Mouse (Mus musculus) kidney, postnatal 0 days (tissue): ENCODE data around the gene Wwp2. TPM values are rescaled to one million over a fixed set of nuclear protein-coding genes. Genes with fewer than 3 reads are reported as not detected.
A peak's percentile ranks its signal among the peaks of the same experiment; 100 is the strongest.

ENCODE experiments used
- ATAC-seq: fragments of 200-750 bp; cut with Nextera tagmentation; replicated peaks from 2 replicates; pipeline ENCODE4 v1.8.0; 2017; ENCODE audit warnings: low read depth, moderate number of reproducible peaks, moderate TSS enrichment, moderate library complexity; ENCODE audit not compliant: low FRiP score
- DNase-seq: peaks from one replicate; pipeline ENCODE4 v3.0.0-alpha.2; 2016; ENCODE audit warnings: low spot score
- H3K27ac ChIP-seq: fragments of 300-500 bp; sonication (generic); 2 replicates; pipeline ENCODE4 v1.5.1; 2014; ENCODE audit warnings: mild to moderate bottlenecking
- H3K27me3 ChIP-seq: fragments of 300-500 bp; sonication (generic); 2 replicates; pipeline ENCODE4 v1.6.1; 2014; ENCODE audit warnings: low read length, mixed read lengths; ENCODE audit not compliant: insufficient read depth
- H3K36me3 ChIP-seq: fragments of 300-500 bp; sonication (generic); 2 replicates; pipeline ENCODE4 v1.6.1; 2014; ENCODE audit warnings: low read length, mixed read lengths; ENCODE audit not compliant: insufficient read depth
- H3K4me1 ChIP-seq: fragments of 300-500 bp; sonication (generic); replicated peaks from 2 replicates; pipeline ENCODE4 v1.6.1; 2014; ENCODE audit warnings: antibody characterized with exemption, low read length, mixed read lengths; ENCODE audit not compliant: insufficient read depth
- H3K4me2 ChIP-seq: fragments of 300-500 bp; sonication (generic); 2 replicates; pipeline ENCODE4 v1.6.1; 2014; ENCODE audit warnings: mild to moderate bottlenecking, low read length, moderate library complexity, mixed read lengths
- H3K4me3 ChIP-seq: fragments of 300-500 bp; sonication (generic); replicated peaks from 2 replicates; pipeline ENCODE4 v1.5.1; 2014; ENCODE audit warnings: low read depth, low read length
- H3K9ac ChIP-seq: fragments of 300-500 bp; sonication (generic); 2 replicates; pipeline ENCODE4 v1.6.1; 2014; ENCODE audit warnings: low read depth, low read length
- H3K9me3 ChIP-seq: fragments of 300-500 bp; sonication (generic); replicated peaks from 2 replicates; pipeline ENCODE4 v1.6.1; 2016; ENCODE audit warnings: low read length, inconsistent platforms, mixed read lengths
- CTCF ChIP-seq: IDR thresholded peaks from 2 replicates; pipeline ENCODE4 v1.5.1; 2016; ENCODE audit warnings: antibody characterized with exemption, low read depth, mild to moderate bottlenecking, moderate library complexity
- WGBS: fragments of 180-500 bp; shearing (Covaris S2); extraction: QIAGEN DNeasy Blood & Tissue Kit; methylation state at CpG from one replicate; pipeline ENCODE4 v1.1.7; 2014; 5-methylcytosine and 5-hydroxymethylcytosine counted together
- polyA plus RNA-seq: library from polyadenylated mRNA; unstranded; fragments of >200 nt; fragmentation: Nextera tagmentation; extraction: Ambion mirVana; gene quantifications from 2 replicates; pipeline ENCODE4 v1.2.1, GENCODE M21; 2015

Wwp2 gene
- polyA plus RNA-seq, 1 experiment from 2014 or later, result 38.9 TPM

DNA sequence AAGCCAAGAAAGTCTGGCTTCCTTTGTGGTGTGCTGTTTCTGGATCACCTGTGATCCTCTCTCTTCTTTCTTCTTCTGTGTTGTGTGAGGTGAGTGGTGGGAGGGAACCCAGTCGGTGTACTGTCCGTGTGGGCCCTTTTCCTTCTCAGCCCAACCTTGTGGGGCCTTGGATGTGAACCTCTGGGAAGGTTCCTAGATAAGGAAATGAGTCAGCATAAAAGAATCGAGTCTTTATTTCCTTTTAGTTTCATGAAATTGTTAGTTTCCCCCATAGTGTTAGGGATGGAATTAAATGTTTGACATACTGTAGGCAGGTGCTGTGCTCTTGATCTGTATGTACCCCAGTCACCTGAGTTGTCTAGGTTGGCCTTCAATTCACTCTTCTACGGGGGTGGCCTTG, 52.9 kb downstream of the Wwp2 start:
- Histone ChIP-seq H3K4me3 (no peak overlapping the region), H3K9me3 (no peaks in the 10 kb centered on the region), H3K9ac (no peak overlapping the region), H3K4me1 (no peaks in the 10 kb centered on the region), H3K27ac (0 out of 2 replicates have a peak overlapping the region, but pooled peaks have one; percentile 38), H3K36me3 (peaks cover 4% of the 10 kb centered on the region; the same call in 1 of the 2 replicates), H3K27me3 (no peaks in the 10 kb centered on the region), H3K4me2 (no peak overlapping the region)
- ATAC-seq (no peak), DNase-seq (no peak)
- no peak for TF ChIP-seq CTCF
- 57% methylated on average over 4 of the region's 4 CpGs for WGBS

DNA sequence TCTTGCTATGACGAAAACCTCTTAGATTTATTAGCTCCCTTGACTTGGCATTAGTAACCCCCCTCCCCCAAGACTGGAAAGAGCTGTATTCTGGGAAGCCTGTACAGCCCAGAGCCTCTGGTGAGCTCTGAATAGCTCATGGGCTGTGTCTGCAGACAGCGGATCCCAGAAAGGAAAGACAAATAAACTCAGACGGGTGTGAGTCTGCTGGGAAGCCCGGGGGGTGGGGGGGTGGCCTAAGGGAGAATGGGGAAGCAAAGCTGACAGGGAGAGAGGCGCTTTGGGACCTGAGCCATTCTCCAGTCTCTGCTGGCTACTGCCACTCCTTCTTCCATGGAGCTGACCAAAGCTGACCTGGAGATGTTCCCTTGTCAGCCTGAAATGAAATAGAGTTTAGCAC, 53.8 kb downstream of the Wwp2 start:
- Histone ChIP-seq H3K4me1 (no peaks in the 10 kb centered on the region), H3K36me3 (peaks cover 4% of the 10 kb centered on the region; the same call in 1 of the 2 replicates), H3K9ac (no peak overlapping the region), H3K4me2 (no peak overlapping the region), H3K4me3 (no peak overlapping the region), H3K27me3 (no peaks in the 10 kb centered on the region), H3K27ac (0 out of 2 replicates have a peak overlapping the region, but pooled peaks have one; percentile 38), H3K9me3 (no peaks in the 10 kb centered on the region)
- no peak for TF ChIP-seq CTCF
- ATAC-seq (no peak), DNase-seq (peak; percentile 37)
- 16% methylated on average over 5 of the region's 5 CpGs for WGBS

DNA sequence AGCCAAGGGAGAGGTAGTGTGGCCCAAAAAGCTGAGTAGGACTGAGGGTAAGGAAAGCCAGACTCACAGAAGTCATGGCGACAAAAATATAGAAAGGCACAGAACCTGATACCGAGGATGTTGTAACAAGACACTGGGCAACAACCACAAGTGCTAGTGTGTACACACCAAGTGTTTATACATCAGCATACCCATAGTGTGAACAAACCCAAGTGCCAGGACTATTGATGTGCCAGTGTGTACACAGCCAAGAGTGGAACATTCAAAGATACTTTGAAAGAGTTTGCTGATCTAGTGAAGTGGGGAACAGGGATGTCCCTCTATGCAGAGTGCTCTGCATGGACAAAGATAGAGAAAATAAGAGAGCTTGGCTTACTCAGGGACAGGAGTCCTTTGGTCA, 54.5 kb downstream of the Wwp2 start:
- H3K9me3 ChIP-seq, result no peaks in the 10 kb centered on the region
- H3K27ac ChIP-seq, result no peak overlapping the region
- no peak overlapping the region for H3K4me2 ChIP-seq
- no peak overlapping the region for H3K9ac ChIP-seq
- no peak for TF ChIP-seq CTCF
- ATAC-seq (no peak), DNase-seq (no peak)
- no peaks in the 10 kb centered on the region for H3K4me1 ChIP-seq
- no peaks in the 10 kb centered on the region for H3K27me3 ChIP-seq
- no peak overlapping the region for H3K4me3 ChIP-seq
- 0 out of 2 replicates have a peak, but pooled peaks cover 4% of the 10 kb centered on the region for H3K36me3 ChIP-seq
- WGBS, result 45% methylated on average over 2 of the region's 2 CpGs

DNA sequence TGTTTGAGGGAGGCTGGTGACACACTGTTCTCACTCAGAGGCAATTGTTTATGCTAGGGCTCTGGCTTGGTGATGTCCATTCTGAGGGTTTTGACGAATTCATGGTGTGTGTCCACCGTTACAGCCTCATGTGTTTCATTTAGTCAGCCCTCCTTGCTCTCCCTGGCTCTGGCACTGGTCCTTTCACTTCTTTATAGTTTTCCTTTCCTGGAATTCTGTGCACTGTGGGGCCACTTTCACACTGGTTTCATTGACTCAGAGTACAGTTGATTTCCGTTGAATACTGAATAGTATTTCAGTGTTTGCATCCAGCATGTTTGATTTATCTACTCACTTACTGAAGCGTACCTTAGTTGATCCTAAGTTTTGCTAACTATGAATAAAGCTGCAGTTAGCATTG, 55.0 kb downstream of the Wwp2 start:
- no peak overlapping the region for H3K9ac ChIP-seq
- H3K27ac ChIP-seq, result no peak overlapping the region
- H3K27me3 ChIP-seq, result no peaks in the 10 kb centered on the region
- no peak for TF ChIP-seq CTCF
- no peak overlapping the region for H3K4me3 ChIP-seq
- no peaks in the 10 kb centered on the region for H3K9me3 ChIP-seq
- DNase-seq, result peak; percentile 11
- no peak overlapping the region for H3K4me2 ChIP-seq
- no peaks in the 10 kb centered on the region for H3K4me1 ChIP-seq
- ATAC-seq, result no peak
- WGBS, result 24% methylated on average over 4 of the region's 4 CpGs
- 0 out of 2 replicates have a peak, but pooled peaks cover 4% of the 10 kb centered on the region for H3K36me3 ChIP-seq

DNA sequence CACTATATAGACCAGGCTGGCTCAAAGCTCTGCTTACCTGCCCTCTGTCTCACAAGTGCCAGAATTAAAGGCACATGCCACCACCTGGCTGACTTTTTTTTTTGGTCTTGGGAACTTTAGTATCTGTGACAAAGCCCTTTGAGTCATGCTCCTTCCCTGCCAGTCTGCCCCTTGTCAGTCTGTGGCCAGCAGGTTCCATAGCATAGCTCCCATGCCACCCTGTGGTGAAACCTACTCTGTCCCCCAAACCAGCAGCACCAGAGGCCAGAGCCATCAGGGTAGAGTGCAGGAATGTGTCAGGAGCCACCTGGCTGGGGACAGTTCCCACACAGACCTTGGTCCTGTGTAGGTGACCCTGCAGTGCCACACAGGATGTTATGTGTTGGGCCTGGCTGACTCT, 55.7 kb downstream of the Wwp2 start:
- H3K4me1 ChIP-seq, result no peaks in the 10 kb centered on the region
- H3K9me3 ChIP-seq, result no peaks in the 10 kb centered on the region
- no peak overlapping the region for H3K4me2 ChIP-seq
- TF ChIP-seq CTCF, result 0 out of 2 replicates have a peak, but pooled peaks have one; percentile 10
- H3K27me3 ChIP-seq, result no peaks in the 10 kb centered on the region
- H3K36me3 ChIP-seq, result no peaks in the 10 kb centered on the region
- ATAC-seq (no peak), DNase-seq (no peak)
- no peak overlapping the region for H3K9ac ChIP-seq
- no peak overlapping the region for H3K4me3 ChIP-seq
- H3K27ac ChIP-seq, result no peak overlapping the region

DNA sequence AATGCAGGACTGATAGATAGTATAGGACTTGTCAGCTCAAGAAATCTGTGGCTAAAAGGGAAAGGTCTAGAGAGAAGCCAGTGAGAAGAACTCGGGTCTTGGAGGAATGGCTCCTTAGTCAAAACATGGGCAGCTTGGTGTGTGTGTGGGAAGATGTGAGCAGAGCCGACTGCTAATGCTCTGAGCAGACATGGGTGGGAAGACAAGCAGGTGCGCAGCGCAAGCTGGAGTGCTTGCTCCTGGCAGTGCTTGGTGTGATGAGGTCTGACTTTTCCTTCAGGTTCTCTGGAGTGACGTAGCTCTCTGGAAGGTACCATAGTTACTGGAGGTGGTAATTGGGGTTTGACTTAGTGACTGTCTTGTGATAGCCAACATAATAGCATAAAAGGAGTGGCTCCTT, 56.6 kb downstream of the Wwp2 start:
- no peak overlapping the region for H3K27ac ChIP-seq
- H3K4me3 ChIP-seq, result no peak overlapping the region
- no peaks in the 10 kb centered on the region for H3K27me3 ChIP-seq
- no peaks in the 10 kb centered on the region for H3K9me3 ChIP-seq
- TF ChIP-seq CTCF, result no peak
- no peaks in the 10 kb centered on the region for H3K4me1 ChIP-seq
- no peaks in the 10 kb centered on the region for H3K36me3 ChIP-seq
- no peak overlapping the region for H3K4me2 ChIP-seq
- ATAC-seq, result no peak
- no peak overlapping the region for H3K9ac ChIP-seq
- no peak for DNase-seq
- 93% methylated on average over 5 of the region's 5 CpGs for WGBS

DNA sequence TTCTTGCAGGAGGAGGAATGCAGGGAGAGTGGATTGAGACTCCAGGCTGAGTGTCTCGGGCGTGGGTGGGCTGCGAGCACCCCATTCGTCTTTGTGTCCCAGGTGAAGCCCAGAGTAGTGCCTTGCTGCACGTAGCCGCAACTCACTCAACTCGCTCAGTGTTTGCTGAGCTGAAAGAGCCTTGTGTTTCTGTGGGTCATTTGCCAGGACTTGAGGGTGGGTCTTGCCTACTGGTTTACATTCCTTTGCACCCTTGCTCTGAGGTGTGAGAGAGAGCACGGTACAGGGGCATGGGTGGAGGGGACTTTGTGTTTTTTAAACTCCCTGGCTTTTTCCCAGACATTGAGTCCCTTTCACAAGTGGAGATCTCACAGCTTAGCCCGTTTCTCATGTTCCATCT, 59.3 kb downstream of the Wwp2 start:
- Histone ChIP-seq H3K4me3 (no peak overlapping the region), H3K9ac (no peak overlapping the region), H3K27ac (no peak overlapping the region), H3K27me3 (no peaks in the 10 kb centered on the region), H3K36me3 (no peaks in the 10 kb centered on the region), H3K4me1 (no peaks in the 10 kb centered on the region), H3K9me3 (no peaks in the 10 kb centered on the region), H3K4me2 (no peak overlapping the region)
- ATAC-seq, result no peak
- TF ChIP-seq CTCF, result no peak
- DNase-seq, result no peak
- WGBS, result 71% methylated on average over 9 of the region's 9 CpGs
